Mouse (Mus musculus): ENCODE data around the gene Tmod1.

GRCm38 (mm10) chr4:46061259-46061962, 22.7 kb downstream of the Tmod1 start:
- TF ChIP-seq FLI1 (IDR thresholded peaks at IDR 0.05; ENCODE audit: low read length) (no peak), GATA1 (IDR thresholded peaks at IDR 0.05; ENCODE audit: borderline replicate concordance, low read length) (no peak)
